Mouse (Mus musculus) right cerebral cortex, adult 18-20 months (tissue): ENCODE measurements at regions not wholly inside any gene's neighbourhood (a gene's known extent, or its start where the extent isn't known, plus 50 kb on each side); places are given as distances from the start of the nearest gene placed in this dataset.

Experiments
- DNase-seq: peaks from one replicate; pipeline ENCODE4 v3.0.0; 2022; ENCODE audit warnings: mixed read lengths

DNA sequence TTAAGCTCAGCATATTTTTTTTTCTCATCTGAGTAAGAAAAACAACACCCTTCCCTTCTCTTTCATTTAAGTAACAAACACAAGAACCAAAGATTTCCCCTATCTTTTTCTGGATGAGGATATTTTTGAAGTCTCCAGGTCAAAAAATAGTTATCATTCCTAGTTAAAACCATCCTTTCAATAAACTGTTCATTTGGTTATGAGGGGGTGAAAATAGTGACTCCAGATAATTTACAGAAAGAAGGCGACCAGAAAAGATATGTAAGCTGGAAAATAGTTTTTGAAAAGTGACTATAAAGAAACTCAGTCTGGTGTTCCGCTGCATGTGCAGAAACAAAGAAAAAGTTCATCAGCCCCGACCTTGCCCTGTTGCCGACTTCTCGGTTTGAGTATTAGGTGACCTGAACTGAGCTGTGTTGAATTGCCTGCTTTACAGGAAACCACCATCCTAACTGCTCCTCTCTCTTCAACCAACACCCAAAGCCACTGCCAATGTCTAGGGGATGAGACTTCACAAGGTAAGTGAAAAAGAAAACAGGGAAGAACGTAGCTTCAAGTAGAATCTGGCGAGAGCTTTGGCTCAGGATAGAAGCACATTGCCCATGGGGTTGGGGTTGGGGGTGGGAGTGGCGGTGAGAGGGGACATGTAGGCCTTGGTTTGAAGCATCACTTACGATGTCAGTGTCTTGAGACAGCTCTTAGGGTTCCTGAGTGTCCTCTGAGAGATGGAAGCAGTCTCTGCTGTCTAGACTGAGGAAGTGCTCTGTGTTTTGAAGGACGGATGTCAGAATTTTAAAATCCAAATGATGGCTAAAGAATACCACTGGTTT lies 104.6 kb downstream of the Ube2e3 start:
- no peak for DNase-seq

DNA sequence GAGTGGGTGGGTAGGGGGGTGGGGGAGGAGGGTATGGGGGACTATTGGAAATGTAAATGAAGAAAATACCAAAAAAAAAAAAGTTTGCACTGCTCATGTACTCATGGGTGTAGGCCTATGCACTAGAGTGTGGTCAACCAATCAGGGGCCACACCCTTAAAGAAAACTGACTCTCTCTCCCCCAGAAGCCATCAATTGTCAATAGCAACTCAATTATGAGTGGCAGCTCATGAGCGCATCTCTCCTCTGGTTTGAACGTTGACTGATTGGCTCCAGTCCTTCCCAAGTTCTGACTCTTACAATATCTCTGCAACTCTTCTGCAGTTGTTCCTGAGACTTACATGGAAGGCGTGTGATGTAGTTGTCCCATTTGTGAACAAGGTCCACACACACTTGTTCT lies 105.9 kb downstream of the Ube2e3 start:
- no peak for DNase-seq

DNA sequence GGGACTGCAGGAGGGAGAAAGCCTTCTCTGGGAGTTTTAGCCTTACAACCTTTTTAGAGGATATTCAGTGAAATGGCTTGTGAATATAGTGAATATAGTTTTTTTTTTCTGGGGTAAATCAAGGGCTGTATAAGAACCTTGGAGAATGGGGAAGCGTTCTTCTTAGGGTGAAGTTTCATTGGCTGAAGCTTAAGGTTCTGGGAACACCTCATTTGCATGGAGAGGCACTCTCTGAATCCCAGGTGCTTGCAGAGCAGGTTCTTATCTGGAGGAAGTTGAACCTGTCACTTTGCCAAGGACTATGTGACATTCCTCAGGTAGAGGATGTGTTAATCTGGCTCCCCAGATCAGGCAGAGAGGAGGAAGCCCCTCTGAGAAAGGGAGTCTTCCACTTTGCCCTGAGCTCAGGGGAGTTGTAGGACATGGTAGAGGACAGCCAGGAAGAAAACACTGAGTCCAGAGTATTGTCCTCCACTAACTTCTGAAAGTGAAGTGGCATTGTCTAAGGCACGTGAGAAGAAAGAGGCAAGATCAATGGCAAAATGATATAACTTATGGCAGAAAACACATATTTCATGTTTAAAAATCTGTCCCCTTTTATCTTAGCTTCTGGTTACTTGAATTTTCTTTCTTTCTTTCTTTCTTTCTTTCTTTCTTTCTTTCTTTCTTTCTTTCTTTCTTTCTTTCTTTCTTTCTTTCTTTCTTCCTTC lies 106.9 kb downstream of the Ube2e3 start:
- no peak for DNase-seq

DNA sequence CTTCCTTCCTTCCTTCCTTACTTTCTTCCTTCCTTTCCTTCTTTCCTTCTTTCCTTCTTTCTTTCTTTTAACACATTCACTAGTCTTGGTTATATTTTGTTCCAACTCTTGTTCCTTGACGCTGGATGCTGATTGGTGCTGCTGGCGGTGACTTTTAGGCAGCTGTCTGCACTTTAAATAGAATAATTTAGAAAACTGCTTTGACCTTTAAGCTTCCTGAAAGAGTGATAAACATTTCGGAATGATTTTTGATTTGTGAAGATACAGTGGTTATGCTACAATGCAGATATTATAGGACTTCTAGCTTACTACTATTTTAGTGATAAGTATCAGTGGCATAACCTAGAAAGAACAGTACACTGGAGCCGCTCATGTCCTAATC lies 107.5 kb downstream of the Ube2e3 start:
- no peak for DNase-seq

DNA sequence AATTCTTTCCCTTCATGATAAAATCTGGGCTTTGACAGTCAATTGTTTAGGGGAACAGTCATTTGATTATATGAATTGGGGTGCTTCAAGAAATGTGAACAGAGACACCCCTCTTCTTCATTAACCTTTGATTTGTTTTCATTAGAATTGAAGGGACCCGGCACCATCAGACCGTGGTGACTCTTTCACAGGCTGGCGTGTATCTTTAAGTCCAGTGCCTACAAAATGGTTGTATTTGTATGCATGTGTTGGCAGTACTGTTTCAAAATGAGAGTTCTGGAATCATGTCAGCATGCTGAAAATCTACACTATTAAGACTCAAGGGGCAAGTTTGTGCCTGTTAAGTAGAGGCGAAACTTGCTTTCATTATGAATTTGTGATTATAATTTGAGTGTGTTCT lies 108.2 kb downstream of the Ube2e3 start:
- no peak for DNase-seq

DNA sequence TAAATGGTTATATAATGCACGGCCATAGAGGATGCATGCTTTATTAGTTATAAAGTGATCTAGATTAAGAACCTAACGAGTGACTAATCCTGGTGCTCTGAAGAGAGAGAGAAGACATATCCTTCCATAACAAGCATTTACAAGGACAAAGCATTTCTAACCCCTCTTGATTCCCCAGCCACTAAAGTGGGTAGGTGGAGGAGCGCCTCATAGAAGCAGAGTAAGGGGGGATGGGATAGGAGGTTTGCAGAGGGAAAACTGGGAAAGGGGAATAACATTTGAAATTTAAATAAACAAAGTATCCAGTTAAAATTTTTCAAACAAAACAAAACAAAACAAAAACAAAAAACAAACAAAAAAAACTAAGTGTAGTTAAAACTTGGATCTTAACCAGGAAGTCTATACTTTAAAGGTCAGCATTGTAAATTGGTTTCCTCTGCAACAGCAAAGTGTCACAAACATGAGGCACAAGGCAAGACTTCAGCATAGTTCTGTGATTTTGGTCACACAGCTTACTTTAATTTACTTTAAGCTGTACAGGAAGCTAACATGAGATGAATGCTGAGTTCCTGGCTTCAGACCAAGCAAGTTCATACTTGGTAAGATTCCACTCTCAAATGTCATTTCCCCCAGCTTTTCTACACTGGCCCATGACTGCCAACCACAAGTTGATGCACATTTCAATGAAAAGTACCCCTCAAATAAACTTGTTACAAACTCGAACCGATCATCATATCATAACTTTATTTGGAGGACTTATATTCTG lies 109.9 kb downstream of the Ube2e3 start:
- no peak for DNase-seq

DNA sequence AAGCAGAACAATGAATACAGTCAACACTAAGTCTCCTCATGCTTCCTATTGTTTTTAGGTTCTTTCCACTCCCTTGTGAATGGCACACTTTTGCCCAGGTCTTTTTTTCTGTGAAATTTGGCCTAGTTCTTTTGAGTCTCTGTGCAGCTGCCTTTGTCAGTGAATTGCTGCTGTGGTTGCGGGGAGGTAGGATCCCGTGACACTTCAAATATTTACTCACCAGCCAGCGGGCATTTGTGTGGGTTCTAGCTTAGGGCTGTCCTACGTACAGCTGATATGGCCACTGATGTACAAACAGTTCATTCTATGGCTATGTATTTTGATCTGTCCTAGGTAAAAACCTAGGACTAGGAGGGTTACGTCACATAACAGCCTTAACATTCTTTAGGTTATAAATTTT lies 112.1 kb downstream of the Ube2e3 start:
- DNase-seq, result no peak

DNA sequence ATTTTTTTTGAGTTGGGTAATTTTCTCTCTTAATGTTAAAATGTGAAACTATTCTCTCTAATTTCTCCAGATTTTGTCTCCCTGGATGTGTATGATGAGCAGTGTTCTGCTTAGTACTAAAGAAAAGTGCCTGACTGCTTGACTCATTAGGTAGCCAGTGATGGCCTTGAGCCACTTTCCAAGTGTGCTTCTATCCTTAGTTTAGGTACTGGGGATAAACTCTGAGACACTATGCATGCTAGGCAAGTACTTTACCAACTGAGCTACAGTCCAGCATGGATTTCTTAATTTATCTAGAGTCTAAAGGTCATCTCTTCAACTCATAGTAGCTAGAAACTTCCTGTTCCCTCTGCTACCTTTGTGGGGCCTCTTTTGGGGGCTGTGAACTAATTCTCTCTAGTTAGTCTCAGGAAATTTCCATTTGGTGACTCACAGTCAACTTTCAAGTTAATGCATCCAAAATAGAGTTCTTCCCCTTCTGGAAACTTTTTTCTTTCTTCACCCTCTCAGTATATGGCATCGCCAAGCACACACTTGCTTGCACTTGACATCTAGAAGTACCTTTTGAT lies 112.8 kb downstream of the Ube2e3 start:
- no peak for DNase-seq

DNA sequence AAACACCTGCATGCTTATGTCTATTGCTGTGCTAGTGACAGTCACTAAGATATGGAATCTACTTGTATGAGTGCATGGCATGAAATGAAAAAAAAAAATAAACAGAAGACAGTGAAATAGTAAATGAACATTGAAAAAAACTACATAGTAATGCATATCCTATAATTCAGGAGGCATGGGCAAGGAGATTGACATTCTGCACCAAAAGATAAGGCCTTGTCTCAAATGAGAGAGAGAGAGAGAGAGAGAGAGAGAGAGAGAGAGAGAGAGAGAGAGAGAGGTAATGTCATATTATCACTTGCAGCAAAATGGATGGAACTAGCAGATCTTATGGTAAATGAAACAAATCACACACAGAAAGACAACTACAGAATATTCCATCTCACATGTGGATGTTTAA lies 115.4 kb downstream of the Ube2e3 start:
- DNase-seq, result no peak

DNA sequence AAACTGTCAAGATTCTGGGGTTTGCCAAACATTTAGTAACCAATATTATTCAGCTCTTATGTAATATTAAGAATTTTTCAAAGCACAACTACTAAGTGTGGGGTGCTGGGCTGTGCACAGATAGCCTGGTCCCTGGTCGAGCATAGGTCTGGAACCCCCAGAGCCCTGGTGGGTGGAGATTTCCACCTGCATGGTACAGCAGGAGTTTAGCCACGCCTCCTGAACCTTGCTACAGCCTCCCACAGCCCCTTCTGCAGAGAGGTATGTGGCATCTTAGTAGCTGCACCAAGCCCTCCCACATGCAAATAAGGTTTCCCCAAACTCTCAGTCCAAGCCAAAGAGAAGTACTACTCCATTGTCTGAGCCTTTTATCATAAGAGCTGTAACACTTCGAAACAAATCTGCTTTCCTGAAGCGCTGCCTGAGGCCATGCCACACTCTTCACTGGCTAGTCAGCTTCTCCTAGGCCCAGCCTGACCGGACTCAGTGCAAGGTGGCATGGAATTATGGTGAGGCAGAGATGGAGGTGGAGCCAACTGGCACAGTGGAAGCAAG lies 116.1 kb downstream of the Ube2e3 start:
- DNase-seq, result no peak

DNA sequence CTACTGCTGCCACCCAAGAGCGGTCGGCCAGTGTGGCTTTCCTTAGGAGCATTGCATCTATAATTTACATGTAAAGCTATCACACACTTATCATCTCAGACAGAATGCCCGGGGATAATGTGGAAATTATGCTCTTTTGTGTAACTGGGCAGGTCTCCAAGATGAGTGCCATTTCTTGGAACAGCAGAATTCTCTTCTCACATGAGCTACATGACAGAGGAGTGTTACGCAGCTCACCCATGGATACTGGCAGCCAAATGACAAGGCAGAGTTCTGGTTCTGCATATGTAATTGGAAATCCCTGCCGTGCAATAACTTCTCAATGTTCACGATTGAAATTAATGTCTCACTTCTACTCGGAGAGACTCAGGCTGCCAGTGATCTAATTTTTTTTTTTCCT lies 119.1 kb downstream of the Ube2e3 start:
- no peak for DNase-seq

DNA sequence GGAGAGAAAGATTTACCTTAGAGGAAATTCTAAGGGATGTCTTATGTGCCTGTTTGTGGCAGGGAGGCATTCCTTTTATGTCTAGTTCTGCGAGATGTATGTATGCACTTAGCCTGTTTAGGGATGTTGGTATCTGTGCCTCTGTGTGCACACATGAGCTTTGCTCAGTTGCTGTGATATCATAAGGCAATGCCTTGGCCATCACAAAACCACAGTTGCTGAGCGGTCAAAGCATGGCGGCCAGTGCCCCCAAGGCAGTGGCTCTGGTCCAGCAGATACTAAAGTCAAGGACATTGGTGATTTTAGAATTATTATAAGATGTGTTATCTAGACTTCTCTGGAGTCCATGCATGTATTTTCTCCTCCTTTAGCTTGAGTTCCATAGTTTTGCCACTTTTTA lies 119.5 kb downstream of the Ube2e3 start:
- no peak for DNase-seq

DNA sequence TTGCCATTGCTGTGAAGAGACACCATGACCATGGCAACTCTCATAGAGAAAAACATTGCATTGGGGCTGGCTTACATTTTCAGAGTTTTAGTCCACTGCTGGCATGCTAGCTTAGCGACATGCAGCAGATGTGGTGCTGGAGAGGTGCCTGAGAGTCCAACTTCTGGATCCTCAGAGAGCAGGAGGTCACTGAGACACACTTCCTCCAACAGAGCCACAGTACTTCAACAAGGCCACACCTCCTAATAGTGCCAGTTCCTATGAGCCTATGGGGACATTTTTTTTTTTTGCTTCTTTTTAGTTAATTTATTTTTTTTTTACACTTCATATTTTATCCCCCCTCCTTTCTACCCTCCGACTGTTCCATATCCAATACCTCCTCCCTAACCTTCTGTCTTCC lies 120.3 kb downstream of the Ube2e3 start:
- no peak for DNase-seq

DNA sequence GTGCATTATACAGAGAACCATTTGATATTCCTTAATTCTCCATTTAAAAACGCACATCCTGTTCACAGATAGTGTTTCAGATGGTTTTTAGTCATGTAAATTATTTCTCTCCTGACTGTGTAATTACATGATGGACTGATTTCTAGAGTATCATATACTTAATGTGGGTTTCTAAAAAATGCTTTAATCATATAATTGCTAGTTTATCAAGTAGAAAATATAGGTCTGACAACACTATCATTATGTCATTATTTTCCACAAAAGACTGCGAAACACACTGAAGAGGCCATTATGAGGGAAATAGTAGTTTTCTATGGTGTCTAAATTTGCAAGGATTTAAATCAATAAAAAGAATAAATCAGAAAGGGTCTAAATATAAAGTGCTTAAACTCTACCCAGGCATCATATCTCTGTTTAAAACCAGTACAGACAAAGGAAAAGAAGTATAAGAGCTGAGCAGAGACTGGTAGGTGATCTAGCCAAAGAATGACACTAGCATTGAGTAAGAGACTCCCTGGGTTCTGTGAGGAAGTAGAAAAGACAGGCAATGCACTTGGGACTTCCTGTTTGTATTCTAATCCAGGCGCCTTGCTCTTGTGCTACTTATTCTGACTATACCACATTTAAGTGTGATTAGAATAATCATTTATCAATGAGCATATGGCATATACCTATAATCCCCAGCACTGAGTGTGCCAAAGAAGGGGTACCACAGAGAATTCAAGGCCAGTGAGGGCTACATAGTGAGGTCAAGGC lies 127.1 kb downstream of the Ube2e3 start:
- DNase-seq, result no peak

DNA sequence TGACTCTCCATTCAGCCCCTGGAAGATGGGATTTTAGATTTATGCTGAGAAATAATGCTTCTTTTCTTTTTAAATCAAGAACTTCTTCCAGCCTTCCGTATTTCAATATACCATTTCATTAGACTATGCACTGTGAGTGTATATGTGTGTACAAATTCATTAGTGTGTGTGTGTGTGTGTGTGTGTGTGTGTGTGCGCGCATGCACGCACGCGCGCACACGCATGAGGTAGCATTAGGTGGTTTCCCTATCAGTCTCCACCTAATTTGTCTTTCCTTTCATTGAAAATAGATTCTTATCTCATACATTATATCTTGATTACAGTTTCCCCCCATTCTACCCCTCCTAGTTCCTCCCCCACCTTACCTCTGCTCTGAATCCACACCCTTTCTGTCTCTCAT lies 130.7 kb downstream of the Ube2e3 start:
- no peak for DNase-seq

DNA sequence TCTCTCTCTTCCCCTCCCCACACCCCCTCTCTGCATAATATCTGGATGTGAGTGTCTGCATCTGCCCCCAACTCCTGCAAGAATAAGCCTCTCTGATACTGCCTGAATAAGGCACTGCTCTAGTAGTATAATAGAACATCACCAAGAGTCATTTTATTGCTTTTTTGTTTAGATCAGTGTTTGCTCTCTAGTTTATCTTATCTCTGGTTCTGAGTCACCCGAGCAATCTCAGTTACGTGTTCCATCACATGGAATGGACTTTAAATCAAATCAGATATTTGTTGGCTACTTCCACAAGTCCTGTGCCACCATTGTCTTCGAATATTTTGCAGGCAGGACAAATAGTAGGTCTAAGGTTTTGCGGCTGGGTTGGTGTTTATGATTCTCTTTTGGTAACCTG lies 131.5 kb downstream of the Ube2e3 start:
- no peak for DNase-seq

DNA sequence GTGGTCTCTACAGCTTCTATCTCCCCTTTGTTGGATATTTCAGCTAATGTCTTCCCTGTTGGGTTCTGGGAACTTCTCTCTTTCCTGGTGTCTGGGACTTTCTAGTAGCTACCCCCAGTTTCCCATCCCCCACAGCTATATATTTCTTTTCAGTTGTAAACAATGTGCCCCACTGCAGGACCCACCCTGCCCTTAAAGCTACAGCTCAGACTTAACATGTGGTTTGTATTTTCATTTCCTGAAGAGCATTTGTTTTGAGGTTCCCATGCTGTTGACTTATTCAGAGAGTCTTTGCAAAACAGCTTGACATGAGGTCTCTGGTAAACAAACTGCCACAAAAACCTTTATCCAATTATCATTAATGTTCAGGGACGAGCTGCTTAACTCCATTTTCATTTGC lies 136.9 kb downstream of the Ube2e3 start:
- DNase-seq, result no peak

DNA sequence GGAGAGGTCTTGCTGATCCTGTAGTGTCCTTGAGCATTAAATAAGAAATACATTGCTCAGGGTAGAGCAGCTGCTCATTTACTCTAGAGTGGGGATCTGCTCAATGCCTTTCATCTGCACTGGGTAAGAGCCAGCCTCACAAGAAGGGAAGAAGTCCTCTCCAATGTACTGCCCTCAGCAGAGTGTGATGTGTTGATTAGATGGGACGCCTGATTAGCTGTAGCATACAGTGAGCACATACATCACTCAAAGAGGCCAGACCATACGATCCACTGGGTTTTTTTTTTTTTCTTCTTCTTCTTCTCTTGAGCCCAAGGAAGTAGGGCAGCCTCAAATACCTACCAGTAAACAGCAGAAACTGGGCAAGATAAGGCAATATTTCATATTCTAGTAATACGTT lies 140.7 kb downstream of the Ube2e3 start:
- DNase-seq, result no peak

DNA sequence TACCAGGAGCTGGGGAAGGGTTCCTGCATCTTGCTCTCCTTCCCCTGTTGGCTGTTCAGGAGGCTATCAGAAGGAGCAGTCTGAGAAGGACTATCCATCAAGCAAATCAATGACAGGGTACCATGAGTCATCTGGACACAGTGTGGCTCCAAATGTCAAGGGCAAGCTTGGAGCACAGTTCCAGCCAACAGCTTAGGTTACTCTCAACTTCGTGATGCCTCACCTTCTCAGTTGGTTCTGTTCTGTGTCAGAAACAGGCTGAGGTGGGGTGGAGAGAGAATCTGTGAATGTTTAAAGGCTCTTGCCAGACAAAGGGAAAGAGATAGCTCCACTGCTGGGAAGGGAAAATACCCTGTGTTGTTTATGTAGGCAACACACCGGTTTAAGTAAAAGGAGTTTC lies 141.9 kb downstream of the Ube2e3 start:
- no peak for DNase-seq

DNA sequence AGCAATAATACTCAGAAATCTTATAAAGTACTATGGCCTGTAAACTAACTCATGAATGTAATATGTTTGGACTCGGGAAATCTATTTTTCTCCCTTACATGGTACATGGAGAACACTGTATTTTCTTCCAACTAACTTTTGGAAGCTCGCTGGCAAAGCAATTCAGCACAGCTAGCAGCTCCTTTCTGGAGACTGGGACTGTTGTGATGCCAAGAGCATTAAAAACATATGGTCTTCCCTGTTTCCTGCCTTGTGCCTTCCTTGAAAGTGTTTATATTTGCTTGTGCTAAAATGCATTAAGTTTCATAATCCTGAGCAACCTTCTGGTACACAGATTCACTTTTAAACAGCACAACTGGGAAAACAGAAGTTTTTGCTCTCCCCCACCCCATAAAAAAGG lies 142.3 kb downstream of the Ube2e3 start:
- DNase-seq, result peak; percentile 5

DNA sequence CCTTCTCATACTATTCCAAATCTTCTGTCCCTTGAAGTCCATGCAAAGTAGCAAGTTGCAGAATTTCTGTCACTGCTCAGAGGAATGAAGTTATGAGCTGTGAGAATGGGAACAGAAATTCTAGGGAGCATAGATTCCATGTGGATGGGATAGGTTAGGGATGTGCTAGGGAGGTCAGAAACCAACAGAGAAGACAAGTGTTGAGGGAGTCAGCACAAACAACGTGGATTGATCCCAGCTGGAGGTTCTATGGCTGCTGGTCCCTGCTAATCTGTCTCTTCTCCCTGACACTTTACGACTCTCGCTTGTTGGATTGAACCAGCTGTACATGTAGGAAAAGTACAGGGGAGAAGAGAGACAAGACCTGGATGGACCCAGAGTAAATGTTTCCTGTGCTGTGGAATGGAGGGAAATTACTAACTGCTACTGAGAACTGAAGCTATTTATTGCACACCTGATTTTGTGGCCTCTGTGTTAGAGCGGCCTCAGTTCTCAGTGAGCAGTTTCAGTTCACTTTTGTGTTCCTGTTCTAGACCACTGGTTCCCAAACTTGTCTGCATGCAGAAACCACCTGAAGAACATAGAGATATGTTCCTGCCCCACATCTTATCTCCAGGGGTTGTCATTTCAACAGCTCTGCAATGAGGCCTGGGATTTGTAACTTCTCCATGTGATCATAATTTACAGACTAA lies 151.0 kb downstream of the Ube2e3 start:
- DNase-seq, result no peak

DNA sequence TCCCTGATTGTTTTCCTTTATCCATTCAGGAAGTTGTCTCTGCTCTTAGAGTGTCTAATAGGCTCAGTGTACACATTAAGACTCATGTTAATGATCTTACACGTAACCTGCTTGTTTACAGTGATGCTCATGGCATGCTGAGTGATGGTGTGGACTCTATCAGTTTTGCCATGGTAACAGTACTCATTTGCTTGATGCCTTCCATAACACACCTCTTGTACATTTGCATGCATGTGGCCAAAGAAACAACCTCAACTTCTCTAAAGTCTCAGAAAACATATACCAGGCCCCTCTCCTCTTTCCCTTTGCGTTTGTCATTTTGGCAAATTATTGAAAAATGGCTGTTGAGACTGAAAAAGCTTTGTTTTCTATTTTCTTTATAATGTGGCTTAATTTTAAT lies 155.0 kb downstream of the Ube2e3 start:
- no peak for DNase-seq
